Mouse (Mus musculus) neutrophil, adult 5-6 weeks (primary cell): Measurements from ENCODE around the gene Chst15. TPM values are rescaled to one million over a fixed set of nuclear protein-coding genes. Genes with fewer than 3 reads are reported as not detected.

Experiments used
- ATAC-seq: fragments of 151-379, 151-347 bp; 2 replicates; pipeline ENCODE4 v1.8.0; 2017; ENCODE audit warnings: mild to moderate bottlenecking, moderate TSS enrichment; ENCODE audit not compliant: insufficient number of reproducible peaks, poor library complexity, low FRiP score, severe bottlenecking; ENCODE audit errors: extremely low read depth
- total RNA-seq: library from RNA; stranded (forward); fragments of 200-1000 nt; gene quantifications from 2 replicates; pipeline ENCODE4 v1.2.3, GENCODE M21; 2017

Gene Chst15
- total RNA-seq, 1 experiment from 2014 or later = 81.4 TPM

- peak; percentile 42; the same call in 1 of the 2 replicates for ATAC-seq
Measured at GRCm38 (mm10) chr7:132305492-132306375, 11.3 kb downstream of the Chst15 start.

- peak; percentile 18; the same call in 1 of the 2 replicates for ATAC-seq
Measured at GRCm38 (mm10) chr7:132304424-132305085, 12.5 kb downstream of the Chst15 start.

DNA sequence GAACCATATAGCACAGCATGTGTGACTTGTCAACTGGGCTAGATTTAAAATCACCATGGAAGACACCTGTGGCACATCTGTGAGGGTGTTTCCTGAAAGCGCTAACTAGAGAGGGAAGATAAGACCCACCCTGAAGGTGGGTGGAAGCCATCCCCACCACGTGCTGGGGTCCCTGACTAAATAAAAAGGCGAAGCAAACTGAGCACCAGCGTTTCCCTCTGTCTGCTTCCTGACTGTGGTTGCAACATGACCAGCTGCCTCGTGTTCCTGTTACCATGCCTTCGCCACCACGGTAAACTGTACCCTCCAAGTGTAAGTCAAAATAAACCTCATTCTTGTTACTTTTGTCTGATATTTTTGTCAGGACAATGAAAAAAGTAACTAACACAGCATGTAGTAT lies 13.0 kb downstream of the Chst15 start:
- ATAC-seq = no peak; the same call in 1 of the 2 replicates

DNA sequence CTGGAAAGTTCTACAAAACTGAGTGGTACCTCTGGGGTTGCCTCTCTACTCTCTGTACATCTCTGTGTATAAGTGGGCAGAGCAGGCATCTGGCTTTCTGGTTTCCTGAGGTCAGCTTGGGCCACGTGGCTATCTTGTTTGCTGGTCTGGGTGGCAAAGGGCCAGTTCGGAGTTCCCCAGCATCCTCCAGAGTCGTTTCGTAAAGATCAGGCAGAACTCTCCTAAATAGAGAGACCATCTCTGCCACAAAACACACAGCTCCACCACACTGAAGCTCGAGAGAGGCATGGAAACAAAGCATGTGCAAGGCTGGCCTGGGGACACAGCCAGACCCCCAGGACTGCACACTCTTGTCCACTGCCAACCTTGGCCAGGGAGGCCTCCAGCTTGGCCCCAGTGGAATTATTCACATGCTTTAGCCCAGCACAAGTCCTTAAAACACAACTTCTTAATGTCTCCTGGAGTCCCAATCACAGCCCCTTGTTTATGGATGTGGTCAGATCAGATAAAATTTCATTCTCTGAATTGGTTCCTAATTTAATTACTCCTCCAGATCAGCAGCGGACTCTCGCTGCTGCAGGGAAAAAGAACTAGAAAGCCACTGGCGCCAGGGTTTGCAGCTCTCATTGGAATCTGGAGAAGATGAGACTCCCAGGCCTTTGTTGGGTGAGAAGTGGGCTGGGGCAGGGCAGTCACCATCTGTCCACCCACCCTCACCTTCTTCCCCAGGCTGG lies 14.4 kb downstream of the Chst15 start:
- ATAC-seq = no peak

DNA sequence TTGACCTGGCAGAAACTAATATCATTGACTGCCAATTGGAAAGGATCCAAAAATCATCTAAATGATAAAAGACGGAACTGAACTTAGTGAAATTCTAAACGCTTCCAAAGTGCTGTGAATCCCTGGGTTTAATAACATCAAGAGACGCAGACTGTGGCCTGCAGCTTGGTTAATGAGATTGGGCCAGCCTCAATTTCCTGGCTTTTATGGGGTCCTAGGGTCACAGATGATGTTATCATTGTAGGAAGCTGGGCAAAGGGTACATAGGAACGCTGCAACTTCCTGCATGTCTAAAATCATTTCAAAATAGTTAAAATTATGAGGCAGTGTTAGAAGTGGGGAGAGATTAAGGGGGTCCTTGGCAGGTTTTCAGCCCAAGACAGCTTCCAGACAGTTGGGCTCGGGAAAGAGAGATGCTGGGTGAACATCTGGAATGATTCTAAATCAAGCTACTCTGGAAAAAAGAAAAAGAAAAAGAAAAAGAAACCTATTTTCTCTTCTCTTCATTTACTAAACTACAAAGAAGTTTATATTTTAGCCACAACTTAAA lies 17.3 kb downstream of the Chst15 start:
- ATAC-seq = no peak

- ATAC-seq = no peak
Measured at GRCm38 (mm10) chr7:132298412-132298990, 18.5 kb downstream of the Chst15 start.

GRCm38 (mm10) chr7:132296661-132297443 lies 20.2 kb downstream of the Chst15 start:
- ATAC-seq = no peak

DNA sequence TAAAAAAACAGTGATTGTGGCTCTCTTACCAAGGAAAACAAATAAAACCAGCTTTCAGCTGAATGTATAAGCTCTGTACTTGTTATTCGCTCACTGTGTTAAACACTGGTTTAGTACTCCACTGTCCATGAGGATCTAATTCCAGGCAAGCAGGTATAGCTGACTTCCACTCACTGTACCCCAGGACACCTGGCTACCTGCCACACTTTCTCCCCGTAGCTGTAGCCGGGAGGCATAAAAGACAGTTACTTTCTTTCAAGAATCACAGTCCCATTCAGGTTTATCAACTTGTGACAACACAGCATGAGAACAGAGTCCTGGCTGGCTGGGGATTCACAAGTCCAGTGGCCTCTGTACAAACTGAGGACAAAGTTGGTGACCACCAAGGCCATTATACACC lies 20.9 kb downstream of the Chst15 start:
- no peak for ATAC-seq

DNA sequence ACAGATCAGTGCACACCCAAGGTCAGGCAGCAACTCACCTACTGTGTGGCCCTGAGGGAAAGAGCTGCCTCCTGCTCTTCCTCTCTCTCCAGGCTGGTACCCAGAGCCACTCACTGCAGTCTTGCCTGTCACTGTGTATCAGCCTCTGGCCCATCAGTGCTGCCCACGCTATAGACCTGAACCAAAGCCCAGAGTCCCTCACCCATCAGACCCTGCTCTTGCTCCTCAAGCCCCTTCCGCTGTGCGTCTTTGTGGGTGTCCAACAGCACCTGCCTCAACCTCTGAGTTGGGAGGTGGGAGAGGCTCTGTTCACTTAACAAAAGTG lies 29.7 kb downstream of the Chst15 start:
- ATAC-seq = no peak

DNA sequence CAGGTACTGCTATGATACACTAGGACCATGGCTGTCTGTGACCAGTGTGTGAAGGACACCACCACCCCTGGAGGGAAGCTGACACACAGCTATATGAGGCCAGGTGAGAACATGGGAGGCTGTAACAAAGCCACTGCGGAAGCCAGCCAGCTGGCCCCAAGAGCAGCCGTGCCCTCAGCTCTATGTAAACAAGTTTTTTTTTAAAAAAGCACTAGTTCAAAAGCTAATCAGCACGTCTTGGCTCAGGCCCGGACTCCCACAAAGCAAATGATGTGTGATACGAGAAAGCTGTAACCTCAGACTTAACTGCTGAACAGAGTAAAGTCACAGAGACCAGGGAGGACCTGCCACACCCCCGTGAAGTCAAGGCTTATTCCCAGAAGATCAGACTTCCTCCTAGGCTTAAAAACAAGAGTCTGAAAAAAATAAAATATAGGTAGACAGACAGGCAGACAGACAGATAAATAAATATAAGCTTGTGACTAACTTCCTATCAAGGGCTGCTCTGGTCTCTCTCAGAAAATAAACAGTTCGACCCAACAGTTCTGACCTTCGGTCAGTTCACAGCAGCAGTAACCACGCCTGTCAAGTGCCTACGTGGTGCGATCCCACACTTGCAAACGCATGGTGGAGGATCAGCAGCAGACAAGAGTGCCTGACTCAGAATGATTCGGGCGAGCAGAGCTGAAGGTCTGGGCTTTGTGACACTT lies 30.2 kb downstream of the Chst15 start:
- ATAC-seq = no peak

GRCm38 (mm10) chr7:132284795-132285194 lies 32.2 kb downstream of the Chst15 start:
- no peak for ATAC-seq

DNA sequence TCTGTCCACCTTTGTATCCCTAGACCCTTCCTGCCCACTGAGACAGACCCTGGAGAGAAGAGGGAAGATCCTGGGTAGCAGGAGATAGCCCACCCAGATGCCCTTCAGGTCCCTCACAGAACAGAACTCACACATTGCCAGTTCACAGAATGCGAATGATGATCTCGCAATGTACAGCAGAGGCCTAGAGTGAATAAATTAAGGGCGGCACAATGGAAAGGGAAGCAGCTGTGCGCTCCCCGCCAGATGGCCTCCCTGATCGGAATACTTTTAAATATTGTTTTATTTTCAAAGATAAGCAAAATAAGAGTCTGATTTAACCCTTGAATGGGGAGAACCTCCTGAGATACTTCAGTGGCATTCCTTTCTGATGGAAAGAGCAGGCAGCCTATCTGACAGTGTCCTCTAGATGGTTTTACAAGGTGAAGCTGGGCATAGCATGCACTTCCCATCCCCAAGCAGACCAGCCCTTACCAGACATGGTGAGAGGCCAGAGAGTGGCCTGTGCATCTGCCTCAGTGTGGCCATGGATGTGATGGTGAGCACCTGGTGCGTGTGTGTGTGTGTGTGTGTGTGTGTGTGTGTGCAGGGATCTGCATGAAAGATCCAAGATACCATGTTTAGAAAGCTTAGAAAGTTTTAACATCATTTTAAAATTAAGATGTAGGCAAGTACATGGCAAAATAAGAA lies 32.8 kb downstream of the Chst15 start:
- ATAC-seq = no peak

- no peak for ATAC-seq
Measured at GRCm38 (mm10) chr7:132282576-132282975, 34.5 kb downstream of the Chst15 start.

GRCm38 (mm10) chr7:132282161-132282560 lies 34.9 kb downstream of the Chst15 start:
- no peak for ATAC-seq

DNA sequence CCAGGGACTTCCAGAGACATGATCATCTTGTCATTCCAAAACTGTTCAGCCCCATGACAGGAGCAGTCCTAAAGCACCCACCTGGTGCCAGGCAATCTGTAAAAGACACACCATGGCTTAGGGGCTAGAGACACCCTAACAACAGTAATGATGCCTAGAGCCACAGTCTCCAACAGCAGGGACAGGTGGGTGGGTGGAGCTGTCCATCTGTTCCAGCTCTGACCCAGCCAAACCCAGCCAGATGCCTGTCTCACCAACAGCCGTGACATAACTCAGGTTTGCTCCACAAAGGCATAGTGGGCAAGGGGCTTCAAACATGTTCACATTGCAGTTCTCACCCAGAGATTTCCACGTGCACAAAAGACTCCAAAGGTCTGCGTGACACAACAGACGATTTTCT lies 35.3 kb downstream of the Chst15 start:
- no peak for ATAC-seq

GRCm38 (mm10) chr7:132278658-132279057 lies 38.4 kb downstream of the Chst15 start:
- no peak for ATAC-seq

DNA sequence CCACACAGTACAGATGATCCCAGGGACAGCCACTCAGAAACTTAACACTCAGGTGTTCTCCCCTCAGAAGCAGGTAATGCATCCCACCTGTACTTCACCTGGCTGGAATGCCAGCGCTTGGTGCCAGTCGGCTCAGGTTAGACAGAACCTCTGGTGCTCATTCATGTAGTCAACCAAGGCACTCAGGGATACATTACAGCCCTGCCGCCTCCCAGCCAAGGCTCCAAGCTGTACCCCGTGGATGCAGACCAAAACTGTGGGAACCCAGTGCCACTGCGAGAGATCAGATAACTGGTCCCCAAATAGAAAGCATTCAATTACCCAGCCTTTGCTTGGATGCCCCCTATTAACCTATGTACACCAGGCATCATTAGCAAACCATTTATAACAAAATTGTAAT lies 40.7 kb downstream of the Chst15 start:
- ATAC-seq = no peak
